Mouse (Mus musculus) heart, adult 2 months (tissue): ENCODE measurements around the gene Taar7b. TPM values are rescaled to one million over a fixed set of nuclear protein-coding genes. Genes with fewer than 3 reads are reported as not detected.

Experiments used
- DNase-seq, 2 experiments: peaks; one replicate each; pipeline ENCODE4 v3.0.0; 2021
- H3K27ac ChIP-seq: fragments of 200-600 bp; 2 replicates; pipeline ENCODE4 v1.8.1; 2022
- H3K27me3 ChIP-seq: fragments of 200-500 bp; 2 replicates; pipeline ENCODE4 v1.6.1; 2012; ENCODE audit warnings: mild to moderate bottlenecking, low read length, inconsistent platforms, mixed read lengths; ENCODE audit not compliant: control insufficient read depth, insufficient read depth
- H3K36me3 ChIP-seq: fragments of 200-500 bp; 2 replicates; pipeline ENCODE4 v1.6.1; 2012; ENCODE audit warnings: low read length, inconsistent platforms; ENCODE audit not compliant: control insufficient read depth, insufficient read depth
- H3K4me1 ChIP-seq: fragments of 200-500 bp; 2 replicates; pipeline ENCODE4 v1.6.1; 2011; ENCODE audit warnings: low read length; ENCODE audit not compliant: control insufficient read depth, insufficient read depth
- H3K4me3 ChIP-seq: fragments of 200-600 bp; 2 replicates; pipeline ENCODE4 v1.8.1; 2022
- H3K79me2 ChIP-seq: fragments of 200-500 bp; replicated peaks from 2 replicates; pipeline ENCODE4 v1.6.1; 2012; ENCODE audit warnings: mild to moderate bottlenecking, inconsistent platforms, low read length, moderate library complexity, mixed read lengths; ENCODE audit not compliant: control insufficient read depth, insufficient read depth
- H3K9ac ChIP-seq: fragments of 200-500 bp; 2 replicates; pipeline ENCODE4 v1.6.1; 2012; ENCODE audit warnings: low read depth, mild to moderate bottlenecking, control low read depth, inconsistent platforms, low read length, mixed read lengths
- CTCF ChIP-seq: fragments of 200-600 bp; IDR thresholded peaks from 2 replicates; pipeline ENCODE4 v1.8.1; 2022; ENCODE audit warnings: antibody characterized with exemption, mild to moderate bottlenecking, moderate library complexity
- EP300 ChIP-seq: fragments of 200-500 bp; IDR thresholded peaks from 2 replicates; pipeline ENCODE4 v1.6.1; 2011; ENCODE audit warnings: low read depth, low read length, control low read depth; ENCODE audit not compliant: insufficient read depth
- POLR2A ChIP-seq: fragments of 200-500 bp; IDR thresholded peaks from 2 replicates; pipeline ENCODE4 v1.6.1; 2011; ENCODE audit warnings: mild to moderate bottlenecking, low read depth, low read length, control low read depth; ENCODE audit not compliant: insufficient read depth
- WGBS: fragments of 180-500 bp; shearing (Covaris S2); methylation state at CpG from one replicate; pipeline ENCODE4 v1.1.7; 2018; 5-methylcytosine and 5-hydroxymethylcytosine counted together
- intact Hi-C: fragments of 180-260 bp; cut with DNase I; formaldehyde crosslinking; loops from one replicate; pipeline ENCODE4 v1.15.1; 2025
- polyA plus RNA-seq: library from polyadenylated mRNA; depleted of rRNA; stranded (reverse); fragments of >200 nt; gene quantifications from 2 replicates; pipeline ENCODE4 v1.2.3, GENCODE M21; 2012
- total RNA-seq, 2 experiments: library from RNA; stranded (reverse); gene quantifications; 2 replicates each; pipeline ENCODE4 v1.2.3; 2021

The Taar7b gene
- total and polyA plus RNA-seq, 3 experiments: not detected

DNA sequence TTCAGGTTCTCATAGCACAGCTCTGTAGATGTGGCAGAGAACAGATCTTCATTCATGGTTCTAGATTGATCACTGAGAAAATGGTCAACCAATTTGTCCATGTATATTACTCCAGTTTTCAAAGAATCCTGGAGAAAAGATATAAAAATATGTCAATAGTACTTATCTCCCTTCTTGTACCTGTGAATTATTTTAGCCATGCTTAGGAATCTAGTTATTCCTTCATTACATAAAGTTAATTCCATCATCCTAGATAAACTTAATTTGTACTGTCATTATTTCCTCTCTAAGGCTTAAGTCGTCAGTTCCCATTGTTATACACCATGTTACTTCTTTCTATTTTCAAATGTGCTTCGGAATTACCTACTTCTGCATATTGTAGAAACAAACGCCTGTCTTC is 6.4 kb upstream of the Taar7b start, which contains the start of gene Taar7a:
TSS of gene Taar7a (minus strand) at position 101 of the 400 bp plus-strand sequence.
- TF ChIP-seq POLR2A (no peak), CTCF (no peak), EP300 (no peak)
- intact Hi-C loops: no loop called here
- Histone ChIP-seq H3K4me3 (no peak within 1 kb of the TSS), H3K27ac (no peak within 1 kb of the TSS), H3K9ac (no peak within 1 kb of the TSS), H3K36me3 (no peaks in the 10 kb centered on the region), H3K27me3 (no peaks in the 10 kb centered on the region), H3K79me2 (no peaks in the 10 kb centered on the region), H3K4me1 (no peaks in the 10 kb centered on the region)
- WGBS: 81% methylated on average over 3 of the region's 3 CpGs
- no peak for DNase-seq

DNA sequence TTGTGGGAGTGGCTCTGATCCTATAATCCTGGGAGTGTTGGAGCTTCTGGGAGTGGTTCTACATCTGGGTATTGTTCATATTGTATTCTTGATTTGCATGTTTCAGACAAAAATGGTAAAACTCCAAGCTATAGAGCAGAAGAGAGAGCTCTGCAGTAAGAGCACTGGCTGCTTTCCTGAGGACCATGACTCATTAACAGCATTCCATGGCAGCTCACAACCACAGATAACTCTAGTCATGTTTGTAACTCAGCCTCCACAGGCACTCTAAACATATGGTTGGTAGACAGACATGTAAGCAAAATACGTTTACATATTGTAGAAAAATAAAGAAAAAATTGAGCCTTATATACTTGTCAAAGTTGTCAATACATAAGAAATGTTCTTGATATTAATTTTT is 6.7 kb downstream of the Taar7b start:
- Histone ChIP-seq H3K27ac (no peak overlapping the region), H3K4me3 (no peak overlapping the region), H3K4me1 (no peaks in the 10 kb centered on the region), H3K9ac (no peak overlapping the region), H3K36me3 (no peaks in the 10 kb centered on the region), H3K27me3 (no peaks in the 10 kb centered on the region), H3K79me2 (no peaks in the 10 kb centered on the region)
- TF ChIP-seq EP300 (no peak), CTCF (no peak), POLR2A (no peak)
- intact Hi-C loops: no loop called here
- DNase-seq: no peak
- whole genome bisulfite sequencing: 48% methylated on average over 1 of the region's 1 CpGs

DNA sequence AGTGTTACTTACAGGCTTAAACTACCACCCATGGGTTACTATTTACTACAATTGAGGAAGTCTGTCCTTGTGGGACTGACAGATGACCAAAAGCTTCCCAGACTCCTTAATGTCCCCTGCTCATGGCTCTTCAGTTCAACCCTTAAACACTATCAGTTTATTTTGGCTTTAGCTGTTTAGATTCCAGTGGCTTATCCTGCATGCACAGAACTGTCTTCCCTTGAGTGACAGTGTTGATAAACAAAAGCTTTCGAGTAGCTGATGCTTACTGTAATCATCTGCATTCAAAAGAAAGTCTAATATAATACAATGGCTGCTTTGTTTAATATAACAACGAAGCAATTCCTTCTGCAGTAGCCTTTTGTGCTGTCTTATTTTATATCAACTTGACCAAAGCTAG is 7.3 kb downstream of the Taar7b start:
- no peaks in the 10 kb centered on the region for H3K27me3 ChIP-seq
- H3K27ac ChIP-seq: no peak overlapping the region
- TF ChIP-seq CTCF (no peak), POLR2A (no peak), EP300 (no peak)
- DNase-seq: no peak
- H3K9ac ChIP-seq: no peak overlapping the region
- H3K4me1 ChIP-seq: no peaks in the 10 kb centered on the region
- H3K79me2 ChIP-seq: no peaks in the 10 kb centered on the region
- no peaks in the 10 kb centered on the region for H3K36me3 ChIP-seq
- 34% methylated on average over 2 of the region's 2 CpGs for WGBS
- H3K4me3 ChIP-seq: no peak overlapping the region
- intact Hi-C loops: no loop called here

DNA sequence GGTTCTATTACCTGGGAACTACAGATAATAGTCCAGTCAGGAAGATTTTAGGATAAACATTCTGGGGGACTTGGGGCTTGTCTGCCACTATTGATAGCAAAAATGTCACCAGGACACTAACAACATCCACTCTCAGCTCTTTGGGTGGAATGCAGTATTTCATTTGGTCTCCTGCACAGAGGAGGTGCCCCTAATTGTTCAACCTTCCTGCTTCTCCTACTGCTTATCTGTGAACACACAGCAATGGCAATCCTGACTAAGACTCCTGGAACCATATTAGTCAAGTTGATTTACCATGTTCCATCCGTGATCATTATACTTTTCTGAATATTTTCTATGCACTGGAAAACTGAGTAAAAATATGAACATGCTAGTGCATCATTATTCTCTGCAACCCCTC is 8.4 kb downstream of the Taar7b start:
- intact Hi-C loops: no loop called here
- Histone ChIP-seq H3K4me3 (no peak overlapping the region), H3K79me2 (no peaks in the 10 kb centered on the region), H3K36me3 (no peaks in the 10 kb centered on the region), H3K27ac (no peak overlapping the region), H3K27me3 (no peaks in the 10 kb centered on the region), H3K9ac (no peak overlapping the region), H3K4me1 (no peaks in the 10 kb centered on the region)
- 75% methylated on average over 1 of the region's 1 CpGs for WGBS
- DNase-seq: no peak
- TF ChIP-seq POLR2A: no peak
- no peak for TF ChIP-seq CTCF
- TF ChIP-seq EP300: no peak

DNA sequence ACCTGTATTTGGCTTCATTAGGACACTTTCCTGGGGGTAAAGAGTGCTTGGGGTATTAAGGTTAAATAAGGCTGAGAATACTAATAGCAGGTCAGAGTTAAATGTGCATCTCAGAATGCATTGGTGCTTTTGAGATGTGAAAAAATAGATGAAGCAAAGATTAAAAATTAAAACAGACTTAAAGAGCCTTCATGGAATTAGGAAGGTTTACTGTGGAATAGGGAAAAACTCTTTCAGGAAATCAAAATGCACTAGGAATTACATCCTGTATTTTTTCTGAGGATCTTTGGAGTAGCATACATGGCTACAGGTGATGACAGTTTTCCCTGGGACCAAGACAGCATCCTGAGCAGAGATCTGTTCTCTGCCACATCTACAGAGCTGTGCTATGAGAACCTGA is 27.2 kb downstream of the Taar7b start, which contains the start of gene Taar7d:
TSS of gene Taar7d (plus strand) at position 301 of the 400 bp plus-strand sequence.
- DNase-seq: no peak
- no peaks in the 10 kb centered on the region for H3K36me3 ChIP-seq
- H3K27ac ChIP-seq: no peak within 1 kb of the TSS
- TF ChIP-seq CTCF: no peak
- TF ChIP-seq EP300: no peak
- TF ChIP-seq POLR2A: no peak
- H3K4me1 ChIP-seq: no peaks in the 10 kb centered on the region
- no peak within 1 kb of the TSS for H3K4me3 ChIP-seq
- no peaks in the 10 kb centered on the region for H3K79me2 ChIP-seq
- intact Hi-C loops: no loop called here
- H3K27me3 ChIP-seq: no peaks in the 10 kb centered on the region
- H3K9ac ChIP-seq: no peak within 1 kb of the TSS

DNA sequence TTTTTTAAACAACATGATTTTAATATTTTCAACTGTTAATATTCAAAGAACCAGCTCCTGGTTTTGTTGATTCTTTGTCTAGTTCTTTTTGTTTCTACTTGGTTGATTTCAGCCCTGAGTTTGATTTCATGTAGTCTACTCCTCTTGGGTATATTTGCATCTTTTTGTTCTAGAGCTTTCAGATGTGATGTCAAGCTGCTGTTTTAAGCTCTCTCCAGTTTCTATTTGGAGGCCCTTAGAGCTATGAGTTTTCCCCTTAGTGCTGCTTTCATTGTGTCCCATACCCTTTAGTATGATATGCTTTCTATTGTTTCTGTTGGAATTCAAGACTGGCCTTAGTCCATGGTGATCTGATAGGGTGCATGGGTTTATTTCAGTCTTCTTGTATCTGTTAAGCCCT is 31.6 kb downstream of the Taar7b start:
- H3K4me3 ChIP-seq: no peak overlapping the region
- no peak overlapping the region for H3K27ac ChIP-seq
- H3K27me3 ChIP-seq: no peaks in the 10 kb centered on the region
- H3K4me1 ChIP-seq: no peaks in the 10 kb centered on the region
- TF ChIP-seq CTCF (no peak), EP300 (no peak), POLR2A (no peak)
- H3K36me3 ChIP-seq: no peaks in the 10 kb centered on the region
- no peak overlapping the region for H3K9ac ChIP-seq
- no peak for DNase-seq
- intact Hi-C loops: no loop called here
- no peaks in the 10 kb centered on the region for H3K79me2 ChIP-seq

DNA sequence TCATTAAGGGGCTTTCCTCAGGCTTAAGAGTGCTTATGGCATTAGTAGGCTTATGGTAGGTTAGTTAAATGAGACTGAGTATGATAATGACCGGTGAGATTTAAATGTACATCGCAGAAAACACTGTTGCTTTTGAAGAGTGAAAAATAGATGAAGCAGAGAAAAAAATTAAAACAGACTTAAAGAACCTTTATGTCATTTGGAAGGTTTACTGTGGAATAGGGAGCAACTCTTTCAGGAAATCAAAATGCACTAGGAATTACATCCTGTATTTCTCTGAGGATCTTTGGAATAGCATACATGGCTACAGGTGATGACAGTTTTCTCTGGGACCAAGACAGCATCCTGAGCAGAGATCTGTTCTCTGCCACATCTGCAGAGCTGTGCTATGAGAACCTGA is 37.6 kb downstream of the Taar7b start, which contains the start of gene Taar7e:
TSS of gene Taar7e (plus strand) at position 301 of the 400 bp plus-strand sequence.
- no peak within 1 kb of the TSS for H3K4me3 ChIP-seq
- no peak within 1 kb of the TSS for H3K9ac ChIP-seq
- intact Hi-C loops: no loop called here
- no peaks in the 10 kb centered on the region for H3K4me1 ChIP-seq
- no peaks in the 10 kb centered on the region for H3K79me2 ChIP-seq
- WGBS: 88% methylated on average over 2 of the region's 2 CpGs
- DNase-seq: no peak
- no peaks in the 10 kb centered on the region for H3K36me3 ChIP-seq
- no peaks in the 10 kb centered on the region for H3K27me3 ChIP-seq
- TF ChIP-seq EP300 (no peak), CTCF (no peak), POLR2A (no peak)
- no peak within 1 kb of the TSS for H3K27ac ChIP-seq
